Mouse (Mus musculus) kidney, adult 2 months (tissue): ENCODE measurements at regions not wholly inside any gene's neighbourhood (a gene's known extent, or its start where the extent isn't known, plus 50 kb on each side); places are given as distances from the start of the nearest gene placed in this dataset.

Experiments
- CTCF ChIP-seq: fragments of 200-500 bp; conservative IDR thresholded peaks from 2 replicates; pipeline ENCODE4 v1.5.1; 2011; ENCODE audit warnings: low read depth, mild to moderate bottlenecking, control low read depth, low read length, moderate library complexity, mixed read lengths; ENCODE audit not compliant: insufficient read depth, insufficient read length
- POLR2A ChIP-seq: fragments of 200-500 bp; IDR thresholded peaks from one replicate; pipeline ENCODE4 v1.6.1; 2011; ENCODE audit warnings: low read depth, low read length, control low read depth

DNA sequence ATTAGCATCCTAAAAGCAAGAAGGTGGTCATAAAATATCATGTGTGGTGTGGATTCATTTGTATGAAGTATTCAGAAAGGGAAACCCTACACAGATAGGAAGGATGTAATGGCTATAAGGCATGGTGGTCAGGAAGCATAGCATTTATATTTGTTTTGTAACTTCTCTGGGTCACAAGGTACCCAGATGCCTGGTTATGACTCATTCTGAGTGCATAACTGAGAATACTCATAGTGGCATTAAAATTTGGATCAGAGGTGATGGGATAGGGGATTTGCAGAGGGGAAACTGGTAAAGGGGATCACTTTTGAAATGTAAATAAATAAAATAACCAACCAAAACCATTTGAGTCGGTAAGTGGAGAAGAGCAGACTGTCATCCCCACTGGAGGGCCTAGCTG, 738.8 kb upstream of the Lrrc4c start:
- TF ChIP-seq CTCF (no peak), POLR2A (no peak)
